Mouse (Mus musculus) cerebellum, postnatal 25 days (tissue): ENCODE measurements at regions not wholly inside any gene's neighbourhood (a gene's known extent, or its start where the extent isn't known, plus 50 kb on each side); places are given as distances from the start of the nearest gene placed in this dataset.

Experiments used
- DNase-seq, 2 experiments: peaks; one replicate each; pipeline ENCODE4 v3.0.0; 2021; ENCODE audit warnings: mixed read lengths in 2 of 2

GRCm38 (mm10) chr1:44957125-44957524, 354.2 kb upstream of the Col3a1 start:
- DNase-seq, result no peak

- DNase-seq, result no peak
These were observed 324.2 kb upstream of the Col3a1 start for GRCm38 (mm10) chr1:44987171-44987570.

DNA sequence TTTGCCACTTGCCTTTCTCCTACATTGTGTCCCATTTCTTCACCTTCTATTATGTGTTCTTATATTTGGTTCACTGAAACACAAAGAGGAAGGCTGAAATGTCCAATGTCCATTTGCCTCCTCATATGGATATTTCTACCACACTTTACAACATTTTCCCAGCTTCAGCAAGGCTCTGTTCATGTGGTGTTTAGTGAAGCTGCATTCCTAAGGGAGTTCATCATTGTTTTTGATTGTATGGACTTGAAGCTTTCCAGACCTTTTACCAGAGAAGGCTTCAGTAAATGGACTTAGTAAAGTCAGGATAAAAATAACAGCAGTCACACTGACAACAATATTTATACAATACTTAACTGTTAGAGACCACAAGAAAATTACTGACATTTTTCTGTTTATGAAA, 290.8 kb upstream of the Col3a1 start:
- DNase-seq, result no peak

GRCm38 (mm10) chr1:45021234-45021633, 290.1 kb upstream of the Col3a1 start:
- DNase-seq, result no peak

DNA sequence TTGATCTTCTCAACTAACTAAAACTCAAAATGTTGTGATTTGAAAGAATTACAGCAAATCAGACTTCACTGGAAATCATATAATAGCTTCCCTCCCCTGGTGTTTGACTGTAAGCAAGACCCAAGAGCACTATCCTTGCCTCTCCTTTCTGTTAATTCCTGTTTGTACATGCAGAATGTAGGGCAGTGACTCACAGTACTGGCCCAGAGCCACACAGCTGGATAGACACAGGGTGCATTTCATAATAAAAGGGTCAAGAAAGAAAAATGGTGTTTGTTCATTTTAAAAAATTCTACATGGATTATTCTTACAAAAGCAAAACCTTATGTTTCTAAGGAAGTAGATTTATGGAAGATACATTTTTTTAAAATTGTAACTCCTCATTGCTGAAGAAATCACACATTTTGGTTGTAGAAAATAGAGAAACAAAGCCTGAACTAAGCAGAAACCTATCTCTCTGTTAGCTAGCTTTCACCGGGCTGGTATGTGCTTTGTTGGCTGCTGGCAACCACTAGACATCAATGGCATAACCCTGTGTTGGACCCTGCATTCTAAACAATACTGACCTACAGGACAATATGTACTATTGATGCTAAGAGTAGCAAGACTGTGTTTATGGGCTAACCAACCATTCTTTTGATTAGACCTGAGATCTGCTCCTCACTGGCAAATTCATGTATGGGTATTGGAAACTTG, 289.0 kb upstream of the Col3a1 start:
- peak in 1 of 2 experiments; percentile 5 for DNase-seq

- no peak for DNase-seq
These were observed 288.0 kb upstream of the Col3a1 start for GRCm38 (mm10) chr1:45023336-45023735.

DNA sequence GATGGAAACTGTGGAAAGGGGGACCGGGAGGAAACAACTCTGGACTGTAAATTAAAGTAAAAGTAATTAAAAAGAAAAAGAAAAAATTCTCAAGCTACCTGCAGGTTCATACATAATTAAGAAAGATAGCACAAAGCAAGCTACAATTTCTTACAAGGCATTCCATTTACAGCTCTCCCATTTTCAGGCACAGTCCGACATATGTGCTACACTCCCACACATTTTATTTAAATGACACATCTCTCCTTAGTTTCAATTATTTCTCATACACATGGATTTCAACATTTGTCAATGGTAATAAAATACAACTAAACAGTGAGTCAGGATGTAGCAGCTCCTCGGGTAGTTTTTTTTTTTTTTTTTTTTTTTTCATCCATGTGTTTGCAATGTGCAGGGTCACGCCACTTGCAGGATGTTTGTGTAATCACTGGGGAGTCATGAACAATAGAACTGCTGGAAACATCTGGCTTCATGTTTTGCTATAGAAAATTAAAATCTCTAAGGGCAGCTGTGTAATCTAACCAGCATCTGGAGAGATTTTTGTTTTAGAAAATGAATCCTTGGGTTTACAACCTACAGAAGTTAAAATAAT, 279.8 kb upstream of the Col3a1 start:
- no peak for DNase-seq

- no peak for DNase-seq
These were observed 278.0 kb upstream of the Col3a1 start for GRCm38 (mm10) chr1:45033343-45033742.

- DNase-seq, result no peak
These were observed 270.0 kb upstream of the Col3a1 start for GRCm38 (mm10) chr1:45041328-45041727.

DNA sequence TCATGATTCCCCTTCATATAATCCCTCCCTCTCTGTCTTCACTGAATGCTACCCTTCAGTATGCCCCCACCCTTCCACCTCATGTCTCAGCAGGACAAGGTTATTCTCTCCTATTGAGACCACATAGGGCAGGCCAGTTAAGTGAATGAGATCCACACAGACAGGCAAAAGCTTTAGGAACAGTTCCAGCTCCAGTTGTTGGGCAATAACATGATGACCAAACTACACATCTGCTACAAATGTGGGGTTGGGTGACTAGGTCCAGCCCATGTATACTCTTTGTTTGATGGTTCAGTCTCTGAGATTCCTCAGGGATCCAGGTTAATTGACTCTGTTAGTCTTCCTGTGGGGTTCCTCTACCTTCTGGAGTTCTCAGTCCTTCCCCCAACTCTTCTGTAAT, 269.5 kb upstream of the Col3a1 start:
- no peak for DNase-seq

GRCm38 (mm10) chr1:45043245-45043926, 268.0 kb upstream of the Col3a1 start:
- no peak for DNase-seq

GRCm38 (mm10) chr1:45090841-45091535, 220.3 kb upstream of the Col3a1 start:
- no peak for DNase-seq

GRCm38 (mm10) chr1:45100966-45101365, 210.4 kb upstream of the Col3a1 start:
- DNase-seq, result no peak

GRCm38 (mm10) chr1:45116409-45117144, 194.8 kb upstream of the Col3a1 start:
- no peak for DNase-seq

GRCm38 (mm10) chr1:45135152-45135714, 176.1 kb upstream of the Col3a1 start:
- DNase-seq, result peak in 1 of 2 experiments; percentile 1

DNA sequence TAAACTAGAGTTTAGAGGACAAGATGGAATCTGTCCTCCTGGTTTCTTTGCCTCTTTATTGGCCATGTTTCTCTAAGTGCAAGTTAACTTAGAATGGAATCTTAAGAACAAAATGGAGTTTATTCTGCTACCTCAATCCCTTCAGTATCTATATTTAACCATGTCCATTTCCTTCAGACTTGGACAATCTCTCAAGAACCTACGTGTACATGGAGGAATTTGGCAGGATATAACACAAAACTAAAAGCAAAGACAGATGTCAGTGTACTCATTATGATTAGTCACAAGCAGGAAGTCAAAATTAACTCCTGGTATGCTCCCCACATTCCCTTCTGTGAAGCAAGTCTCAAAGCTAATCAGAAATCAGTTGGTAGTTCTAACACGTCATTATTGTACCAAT, 164.3 kb upstream of the Col3a1 start:
- DNase-seq, result no peak

DNA sequence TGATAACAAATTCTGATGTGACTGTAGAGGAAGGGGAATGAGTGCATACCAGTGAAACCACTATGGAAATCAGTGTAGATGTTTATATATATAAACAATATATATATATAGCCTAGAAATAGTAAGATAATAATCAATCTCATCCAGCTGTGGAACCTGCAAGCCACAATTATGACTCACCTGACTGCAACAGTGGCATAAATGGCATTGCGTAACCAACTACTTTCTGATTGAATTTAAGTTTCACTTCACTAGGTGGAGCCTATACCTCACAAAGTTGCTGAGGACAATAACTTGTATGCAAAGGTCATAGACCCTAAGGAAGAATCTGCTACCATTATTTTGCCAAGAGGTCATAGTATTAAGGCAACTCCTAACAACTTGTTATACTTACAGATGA, 129.7 kb upstream of the Col3a1 start:
- no peak for DNase-seq

GRCm38 (mm10) chr1:45185341-45185740, 126.0 kb upstream of the Col3a1 start:
- no peak for DNase-seq

- no peak for DNase-seq
These were observed 103.4 kb upstream of the Col3a1 start for GRCm38 (mm10) chr1:45207926-45208325.

DNA sequence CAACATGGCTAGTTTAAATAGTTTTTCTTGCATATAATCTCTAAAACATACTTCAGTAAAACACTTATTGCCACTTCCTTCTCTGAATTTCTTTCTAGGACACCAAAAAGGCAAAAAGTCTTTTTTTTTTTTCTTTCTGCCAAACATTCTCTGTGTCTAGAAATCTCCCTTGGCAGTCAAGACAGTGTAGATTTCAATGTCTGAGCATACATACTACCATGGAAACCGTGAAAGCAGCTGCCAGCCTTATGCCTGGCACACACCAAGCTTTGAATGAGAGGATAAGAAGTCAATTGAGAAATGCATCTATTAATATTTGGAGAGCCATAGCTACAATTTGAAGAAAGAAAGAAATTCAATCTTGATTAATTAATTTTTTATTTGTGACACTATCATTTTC, 95.1 kb upstream of the Col3a1 start:
- no peak for DNase-seq
